Mouse (Mus musculus) layer of hippocampus, adult 8-10 months (tissue): ENCODE data around the gene Pon2. TPM values are rescaled to one million over a fixed set of nuclear protein-coding genes. Genes with fewer than 3 reads are reported as not detected.
"Not testable (repeated sequence)": the region's sequence is repeated elsewhere in the genome, so short reads cannot be mapped to it uniquely, and the experiment has no call there.

ENCODE experiments used
- DNase-seq, 2 experiments: peaks; one replicate each; pipeline ENCODE4 v3.0.0; 2022; ENCODE audit warnings: low spot score in 2 of 2
- total RNA-seq, 4 experiments: library from RNA; stranded (reverse); gene quantifications; 2 replicates each; pipeline ENCODE4 v1.2.4; 2022

The Pon2 gene
- 10 to 100 TPM; 19.6 to 21.8 (median 20.3) TPM for total RNA-seq

- peak in 1 of 2 experiments; percentile 24 for DNase-seq
These were observed at the start of gene Pon2 for GRCm38 (mm10) chr6:5298092-5298554. Gene Pon2, minus strand, starts transcription at chr6:5298455.

- DNase-seq, result no peak
These were observed 46.0 kb upstream of the Pon2 start for GRCm38 (mm10) chr6:5344255-5344654.

GRCm38 (mm10) chr6:5339283-5339682 is 41.0 kb upstream of the Pon2 start:
- not testable (repeated sequence) for DNase-seq

GRCm38 (mm10) chr6:5338781-5339180 is 40.5 kb upstream of the Pon2 start:
- not testable (repeated sequence) for DNase-seq

- DNase-seq, result not testable (repeated sequence)
These were observed 37.8 kb upstream of the Pon2 start for GRCm38 (mm10) chr6:5336016-5336415.

GRCm38 (mm10) chr6:5334021-5334420 is 35.8 kb upstream of the Pon2 start:
- DNase-seq, result no peak

GRCm38 (mm10) chr6:5332560-5333150 is 34.4 kb upstream of the Pon2 start:
- peak; percentile 6 to 7 for DNase-seq

- DNase-seq, result no peak
These were observed 26.9 kb upstream of the Pon2 start for GRCm38 (mm10) chr6:5325122-5325521.

GRCm38 (mm10) chr6:5324101-5324500 is 25.8 kb upstream of the Pon2 start:
- DNase-seq, result not testable (repeated sequence)

- no peak for DNase-seq
These were observed 18.4 kb upstream of the Pon2 start for GRCm38 (mm10) chr6:5316630-5317029.

- DNase-seq, result no peak
These were observed 17.0 kb upstream of the Pon2 start for GRCm38 (mm10) chr6:5315053-5315759.

- no peak for DNase-seq
These were observed 15.8 kb upstream of the Pon2 start for GRCm38 (mm10) chr6:5313951-5314590.

GRCm38 (mm10) chr6:5310491-5310890 is 12.2 kb upstream of the Pon2 start:
- DNase-seq, result no peak

- peak in 1 of 2 experiments; percentile 11 for DNase-seq
These were observed 11.4 kb upstream of the Pon2 start for GRCm38 (mm10) chr6:5309595-5310197.

- no peak for DNase-seq
These were observed 7.7 kb upstream of the Pon2 start for GRCm38 (mm10) chr6:5305926-5306325.

GRCm38 (mm10) chr6:5304956-5305355 is 6.7 kb upstream of the Pon2 start:
- no peak for DNase-seq

GRCm38 (mm10) chr6:5300629-5301028 is 2.4 kb upstream of the Pon2 start:
- no peak for DNase-seq

GRCm38 (mm10) chr6:5299561-5299960 is 1.3 kb upstream of the Pon2 start:
- DNase-seq, result no peak

GRCm38 (mm10) chr6:5297321-5298091 is 749 bp downstream of the Pon2 start:
- DNase-seq, result no peak

GRCm38 (mm10) chr6:5296067-5296466 is 2.2 kb downstream of the Pon2 start:
- no peak for DNase-seq
